Comparison of ENCODE assay signal across 14 mouse cellular contexts in the genomic region with DNA sequence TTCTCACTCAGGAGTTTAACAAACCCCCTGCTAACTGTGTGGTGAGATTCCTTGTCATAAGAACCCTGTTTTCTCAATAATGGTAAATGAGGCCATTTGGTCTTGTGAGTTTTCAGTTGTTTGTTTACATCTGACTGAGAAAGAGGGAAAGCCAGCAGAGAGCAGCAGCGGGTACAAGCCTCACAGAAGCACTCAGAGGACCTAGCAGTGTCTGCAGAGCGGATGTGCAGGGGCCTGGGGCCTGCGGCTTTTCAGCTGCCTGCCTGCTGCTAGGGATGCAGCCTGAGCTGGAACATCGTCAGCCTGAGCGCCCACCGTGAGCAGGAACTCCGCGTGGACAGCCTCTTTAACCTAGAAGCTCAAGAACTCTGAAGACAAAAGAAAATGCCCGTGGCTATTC.
DNase-seq lines count a peak whose midpoint lies in the region; ATAC-seq and TF ChIP-seq lines count a peak whose summit lies in the region.
"Had no signal": no experiment of that assay in that cellular context is flagged by ENCODE, and none has a peak within 500 bp of the region (broad histone marks: within the 10 kb centered on the region; RNA-seq: fewer than 3 reads in every experiment).

No protein-coding gene starts in this region.

- WGBS in hindbrain, postnatal 0 days, result 45% methylated on average over 9 of the region's 9 CpGs
- 44% methylated on average over 9 of the region's 9 CpGs for WGBS in hindbrain, embryonic 13.5 days
- 79% methylated on average over 9 of the region's 9 CpGs for WGBS in liver, embryonic 15.5 days (ENCODE audit: insufficient replicate concordance)
- WGBS in liver, embryonic 11.5 days, result 69% methylated on average over 9 of the region's 9 CpGs
- WGBS in embryonic facial prominence, embryonic 10.5 days, result 46% methylated on average over 9 of the region's 9 CpGs

- no peak for TF ChIP-seq POLR2A in cortical plate, adult 2 months (IDR thresholded peaks at IDR 0.05; ENCODE audit: extremely low read depth, insufficient read depth, low read length)

- H3K4me1 ChIP-seq in hindbrain, postnatal 0 days (ENCODE audit: insufficient read depth, low read length), result no peaks in the 10 kb centered on the region
- peaks cover 3% of the 10 kb centered on the region; the same call in 1 of the 2 replicates for H3K4me1 ChIP-seq in hindbrain, embryonic 13.5 days (replicated peaks)
- H3K4me1 ChIP-seq in liver, embryonic 15.5 days (replicated peaks), result peaks cover 39% of the 10 kb centered on the region
- peaks cover 16% of the 10 kb centered on the region for H3K4me1 ChIP-seq in liver, embryonic 11.5 days (replicated peaks; ENCODE audit: control insufficient read depth, insufficient read depth, low read length)
- no peaks in the 10 kb centered on the region for H3K4me1 ChIP-seq in cortical plate, adult 2 months (ENCODE audit: control insufficient read depth, insufficient read depth, low read length)
- peaks cover 5% of the 10 kb centered on the region for H3K4me1 ChIP-seq in embryonic facial prominence, embryonic 10.5 days
- H3K4me1 ChIP-seq: embryonic facial prominence, embryonic 12.5 days; neural tube, embryonic 13.5 days had no signal

- TF ChIP-seq CTCF in hindbrain, postnatal 0 days (IDR thresholded peaks at IDR 0.05; ENCODE audit: low read depth), result peak; percentile 53
- TF ChIP-seq CTCF in cortical plate, adult 2 months (IDR thresholded peaks at IDR 0.05; ENCODE audit: extremely low read depth, insufficient read depth, low read length), result 0 out of 2 replicates have a peak, but pooled peaks have one; percentile 3

- H3K9me3 ChIP-seq in hindbrain, postnatal 0 days (ENCODE audit: low read length), result no peaks in the 10 kb centered on the region
- H3K9me3 ChIP-seq in hindbrain, embryonic 13.5 days, result no peaks in the 10 kb centered on the region
- H3K9me3 ChIP-seq in liver, embryonic 15.5 days (replicated peaks), result no peaks in the 10 kb centered on the region
- no peaks in the 10 kb centered on the region for H3K9me3 ChIP-seq in liver, embryonic 11.5 days (ENCODE audit: control insufficient read depth, low read length)
- no peaks in the 10 kb centered on the region for H3K9me3 ChIP-seq in embryonic facial prominence, embryonic 10.5 days
- H3K9me3 ChIP-seq: embryonic facial prominence, embryonic 12.5 days; limb, embryonic 13.5 days; neural tube, embryonic 13.5 days had no signal

- no peak overlapping the region for H3K4me2 ChIP-seq in hindbrain, postnatal 0 days (ENCODE audit: low read depth, low read length)
- no peak overlapping the region for H3K4me2 ChIP-seq in hindbrain, embryonic 13.5 days
- H3K4me2 ChIP-seq in liver, embryonic 15.5 days, result no peak overlapping the region
- H3K4me2 ChIP-seq in liver, embryonic 11.5 days, result no peak overlapping the region
- H3K4me2 ChIP-seq: embryonic facial prominence, embryonic 12.5 days; limb, embryonic 13.5 days; neural tube, embryonic 13.5 days had no signal

- no peak overlapping the region for H3K27ac ChIP-seq in hindbrain, postnatal 0 days
- no peak overlapping the region for H3K27ac ChIP-seq in hindbrain, embryonic 13.5 days
- 0 out of 2 replicates have a peak overlapping the region, but pooled peaks have one; percentile 19 for H3K27ac ChIP-seq in liver, embryonic 15.5 days (replicated peaks)
- no peak overlapping the region for H3K27ac ChIP-seq in liver, embryonic 11.5 days (ENCODE audit: low read depth, low read length)
- H3K27ac ChIP-seq in cortical plate, adult 2 months (ENCODE audit: insufficient read depth, low read length), result no peak overlapping the region
- no peak overlapping the region; the same call in 1 of the 2 replicates for H3K27ac ChIP-seq in embryonic facial prominence, embryonic 10.5 days (replicated peaks)
- H3K27ac ChIP-seq: embryonic facial prominence, embryonic 12.5 days; limb, embryonic 13.5 days; neural tube, embryonic 13.5 days had no signal

- peak; percentile 16 for DNase-seq in embryo, embryonic 10 days (ENCODE audit: low spot score)
- DNase-seq in embryo, embryonic 9.5 days (ENCODE audit: extremely low spot score), result no peak
- peak; percentile 33 for DNase-seq in hindbrain, postnatal 0 days (ENCODE audit: low spot score)
- DNase-seq in liver, embryonic 11.5 days (ENCODE audit: low spot score), result no peak
- no peak for DNase-seq in embryonic facial prominence, embryonic 10.5 days (ENCODE audit: low spot score)
- DNase-seq: cerebellum, postnatal 10 days; gastrocnemius, postnatal 36 days; right cerebral cortex, postnatal 25 days had no signal

- H3K4me3 ChIP-seq in hindbrain, postnatal 0 days (ENCODE audit: low read length), result no peak overlapping the region
- H3K4me3 ChIP-seq in hindbrain, embryonic 13.5 days, result no peak overlapping the region
- no peak overlapping the region for H3K4me3 ChIP-seq in liver, embryonic 15.5 days (replicated peaks)
- H3K4me3 ChIP-seq in liver, embryonic 11.5 days (ENCODE audit: low read depth, low read length), result no peak overlapping the region
- H3K4me3 ChIP-seq in cortical plate, adult 2 months (ENCODE audit: insufficient read depth, low read length), result no peak overlapping the region
- no peak overlapping the region for H3K4me3 ChIP-seq in embryonic facial prominence, embryonic 10.5 days
- H3K4me3 ChIP-seq: embryonic facial prominence, embryonic 12.5 days; limb, embryonic 13.5 days; neural tube, embryonic 13.5 days had no signal

- no peak overlapping the region for H3K9ac ChIP-seq in hindbrain, postnatal 0 days (replicated peaks; ENCODE audit: low read length)
- H3K9ac ChIP-seq in hindbrain, embryonic 13.5 days, result no peak overlapping the region
- no peak overlapping the region for H3K9ac ChIP-seq in liver, embryonic 15.5 days
- H3K9ac ChIP-seq in liver, embryonic 11.5 days (ENCODE audit: low read depth, low read length), result no peak overlapping the region
- H3K9ac ChIP-seq: embryonic facial prominence, embryonic 12.5 days; limb, embryonic 13.5 days; neural tube, embryonic 13.5 days had no signal

- ATAC-seq in hindbrain, postnatal 0 days, result no peak
- no peak for ATAC-seq in hindbrain, embryonic 13.5 days (ENCODE audit: low FRiP score)
- ATAC-seq in liver, embryonic 15.5 days (ENCODE audit: insufficient read depth), result no peak
- no peak for ATAC-seq in liver, embryonic 11.5 days (replicated peaks; ENCODE audit: low FRiP score)

- no peaks in the 10 kb centered on the region for H3K27me3 ChIP-seq in hindbrain, postnatal 0 days (ENCODE audit: insufficient read depth, low read length)
- H3K27me3 ChIP-seq in hindbrain, embryonic 13.5 days, result no peaks in the 10 kb centered on the region
- H3K27me3 ChIP-seq in liver, embryonic 15.5 days, result no peaks in the 10 kb centered on the region
- H3K27me3 ChIP-seq in liver, embryonic 11.5 days (replicated peaks; ENCODE audit: control insufficient read depth, insufficient read depth, low read length), result no peaks in the 10 kb centered on the region
- H3K27me3 ChIP-seq in embryonic facial prominence, embryonic 10.5 days (replicated peaks; ENCODE audit: low read depth, poor library complexity, severe bottlenecking), result no peaks in the 10 kb centered on the region
- H3K27me3 ChIP-seq: embryonic facial prominence, embryonic 12.5 days; limb, embryonic 13.5 days; neural tube, embryonic 13.5 days had no signal

- H3K36me3 ChIP-seq in hindbrain, postnatal 0 days (ENCODE audit: insufficient read depth, low read length), result no peaks in the 10 kb centered on the region
- H3K36me3 ChIP-seq in hindbrain, embryonic 13.5 days, result peaks cover 12% of the 10 kb centered on the region
- H3K36me3 ChIP-seq in liver, embryonic 15.5 days (replicated peaks), result peaks cover 67% of the 10 kb centered on the region
- H3K36me3 ChIP-seq in liver, embryonic 11.5 days (ENCODE audit: control insufficient read depth, insufficient read depth, low read length), result peaks cover 13% of the 10 kb centered on the region
- peaks cover 23% of the 10 kb centered on the region for H3K36me3 ChIP-seq in embryonic facial prominence, embryonic 10.5 days (replicated peaks)

Comparison
In these comparisons a context has a peak if more than half of its experiments do, and no peak if none do; other contexts are left out.
1. DNase-seq: peak in embryo, embryonic 10 days (single experiment) and hindbrain, postnatal 0 days (single experiment); none in embryo, embryonic 9.5 days (single experiment), liver, embryonic 11.5 days (single experiment) and embryonic facial prominence, embryonic 10.5 days (single experiment).